Mouse (Mus musculus): ENCODE measurements around the gene Phlda1.

Phlda1 gene

DNA sequence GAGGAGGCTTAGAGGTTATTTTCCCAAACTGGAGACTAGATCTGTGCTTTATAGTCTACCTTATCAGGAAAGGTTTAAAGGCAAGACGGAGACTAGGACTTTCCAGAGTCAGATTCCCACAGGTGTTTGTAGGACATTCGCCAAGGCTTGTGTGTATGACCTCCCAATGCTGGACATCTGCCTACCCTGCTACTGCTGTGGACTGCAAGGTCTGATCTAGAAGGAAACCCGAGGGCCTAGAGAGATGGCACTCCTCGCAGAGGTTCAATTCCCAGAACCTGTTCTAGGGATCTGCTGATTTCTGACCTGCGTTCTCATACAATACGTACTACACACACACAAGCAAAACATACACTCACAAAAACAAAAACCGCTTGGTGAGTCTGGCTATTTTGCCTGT is 680 bp upstream of the Phlda1 start:
- DNase-seq: no peak

DNA sequence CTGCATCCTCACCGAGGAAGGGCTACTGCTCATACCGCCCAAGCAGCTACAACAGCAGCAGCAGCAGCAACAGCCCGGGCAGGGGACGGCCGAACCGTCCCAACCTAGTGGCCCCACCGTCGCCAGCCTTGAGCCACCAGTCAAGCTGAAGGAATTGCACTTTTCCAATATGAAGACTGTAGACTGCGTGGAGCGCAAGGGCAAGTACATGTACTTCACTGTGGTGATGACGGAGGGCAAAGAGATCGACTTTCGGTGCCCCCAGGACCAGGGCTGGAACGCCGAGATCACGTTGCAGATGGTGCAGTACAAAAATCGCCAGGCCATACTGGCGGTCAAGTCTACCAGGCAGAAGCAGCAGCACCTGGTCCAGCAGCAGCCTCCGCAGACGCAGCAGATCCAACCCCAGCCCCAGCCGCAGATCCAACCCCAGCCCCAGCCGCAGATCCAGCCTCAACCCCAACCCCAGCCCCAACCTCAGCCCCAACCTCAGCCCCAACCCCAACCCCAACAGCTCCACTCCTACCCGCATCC is 907 bp downstream of the Phlda1 start:
- no peak for DNase-seq

DNA sequence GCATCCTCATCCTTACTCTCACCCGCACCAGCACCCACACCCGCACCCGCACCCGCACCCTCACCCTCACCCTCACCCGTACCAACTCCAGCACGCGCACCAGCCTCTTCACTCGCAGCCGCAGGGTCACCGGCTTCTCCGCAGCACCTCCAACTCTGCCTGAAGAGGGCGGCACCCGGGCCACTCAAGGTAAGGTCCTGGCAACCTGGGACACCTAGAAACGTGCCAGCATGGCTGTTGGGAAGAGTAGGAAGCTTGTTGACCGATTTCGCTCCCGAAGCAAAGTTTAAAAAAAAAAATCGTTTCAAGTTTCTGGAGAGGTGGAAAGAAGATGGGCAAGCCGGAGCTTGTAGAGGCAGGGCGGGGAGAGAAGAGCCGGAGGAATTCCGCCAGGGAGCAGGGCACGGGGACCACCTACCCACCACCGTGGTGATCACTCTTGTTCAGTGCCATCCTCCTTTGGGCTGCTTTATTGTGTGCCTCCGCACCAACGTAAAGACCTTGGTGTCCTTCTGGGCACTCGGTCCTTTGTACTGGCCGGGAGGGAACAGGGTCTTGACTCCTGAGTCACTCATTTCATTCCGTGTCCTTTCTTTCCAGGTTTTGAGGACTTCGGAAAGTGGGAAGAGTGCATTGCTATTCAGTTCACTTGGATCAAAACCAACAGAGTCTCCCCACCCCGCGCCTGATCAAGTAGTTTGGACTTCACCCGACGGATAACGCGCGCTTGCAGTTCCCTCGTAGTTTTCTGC is 1.6 kb downstream of the Phlda1 start:
- peak; percentile 76 to 85 for DNase-seq

DNA sequence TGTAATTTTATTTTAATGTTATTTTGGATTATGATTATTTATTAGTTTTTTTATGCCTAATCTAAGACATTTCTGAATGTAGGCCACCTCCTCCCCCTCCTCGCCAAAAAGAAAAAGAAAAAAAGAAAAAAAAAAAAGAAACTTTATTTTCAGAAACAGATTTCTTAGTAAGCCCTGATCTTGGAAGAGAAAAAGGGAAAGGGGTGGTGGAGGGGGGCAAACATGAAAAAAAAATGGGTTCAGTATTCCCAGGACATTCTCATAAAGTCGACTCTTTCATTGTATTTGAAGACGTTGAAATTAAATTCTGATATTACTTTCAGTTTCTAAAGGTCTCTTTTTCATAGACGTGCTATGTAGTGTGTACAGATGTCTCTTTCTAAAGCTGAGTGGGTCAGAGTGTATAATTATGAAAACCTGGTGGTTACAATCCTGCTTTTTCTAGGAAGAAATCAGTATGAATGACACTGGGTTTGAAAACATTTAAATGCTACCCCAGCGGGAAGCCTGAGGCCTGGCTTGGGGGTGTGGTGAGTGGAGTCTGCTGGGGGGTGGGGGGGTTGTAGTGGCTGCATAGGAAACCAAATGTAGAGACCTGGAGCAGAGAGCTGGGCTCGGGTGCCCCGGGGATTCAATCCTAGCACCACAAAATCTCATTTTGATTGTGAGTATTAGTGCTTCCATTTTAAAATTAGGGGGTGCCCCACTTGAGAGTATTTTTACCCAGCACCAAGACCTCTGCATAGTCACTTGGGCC is 2.4 kb downstream of the Phlda1 start:
- no peak for DNase-seq

- DNase-seq: no peak
Observed at GRCm38 (mm10) chr10:111509103-111509784, 3.2 kb downstream of the Phlda1 start.

DNA sequence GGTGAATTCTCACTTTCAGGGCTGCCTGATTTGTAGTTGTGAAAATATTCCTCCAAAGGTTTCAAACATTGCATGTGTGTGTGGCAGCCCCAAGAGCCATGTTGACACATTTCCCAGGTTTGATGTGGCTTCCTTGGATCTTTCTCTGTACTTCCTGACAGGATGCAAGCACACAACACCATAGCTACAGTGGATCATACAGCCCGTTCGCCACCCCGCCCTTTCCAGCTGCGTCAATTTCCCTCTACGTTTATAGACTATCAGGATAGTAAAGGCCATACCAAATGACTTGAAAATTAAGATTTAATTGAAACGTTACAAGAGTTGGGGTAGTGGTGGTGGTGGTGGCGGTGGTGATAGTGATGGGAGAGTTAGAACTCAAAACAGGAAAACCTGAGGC is 3.9 kb downstream of the Phlda1 start:
- no peak for DNase-seq

GRCm38 (mm10) chr10:111510798-111511197 is 4.7 kb downstream of the Phlda1 start:
- DNase-seq: no peak

DNA sequence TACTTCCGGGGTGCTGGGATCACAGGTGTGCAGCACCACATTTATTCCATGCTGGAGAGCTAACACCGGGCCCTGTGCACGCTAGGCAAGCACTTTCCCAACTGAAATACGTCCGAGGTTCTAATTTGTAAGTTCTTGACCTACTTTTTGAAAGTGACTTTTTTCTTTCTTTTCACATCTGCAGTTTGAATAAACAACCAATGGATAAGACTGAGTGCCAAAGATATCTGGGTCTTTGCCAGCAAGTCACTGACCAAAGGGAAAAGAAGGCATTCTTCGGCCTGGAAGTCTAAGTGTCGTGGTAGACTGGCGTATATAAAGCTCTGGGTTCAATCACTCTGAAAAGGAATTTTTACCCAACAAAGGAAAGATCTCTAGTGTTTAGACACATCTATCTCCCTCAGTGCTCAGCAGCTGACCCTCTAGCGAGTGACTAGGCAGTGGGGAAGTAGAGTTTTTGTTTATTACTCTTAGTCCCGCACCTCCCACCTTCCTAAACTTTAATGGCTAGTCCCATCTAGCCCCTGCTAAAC is 6.0 kb downstream of the Phlda1 start:
- DNase-seq: no peak

GRCm38 (mm10) chr10:111514282-111514885 is 8.3 kb downstream of the Phlda1 start:
- DNase-seq: no peak

DNA sequence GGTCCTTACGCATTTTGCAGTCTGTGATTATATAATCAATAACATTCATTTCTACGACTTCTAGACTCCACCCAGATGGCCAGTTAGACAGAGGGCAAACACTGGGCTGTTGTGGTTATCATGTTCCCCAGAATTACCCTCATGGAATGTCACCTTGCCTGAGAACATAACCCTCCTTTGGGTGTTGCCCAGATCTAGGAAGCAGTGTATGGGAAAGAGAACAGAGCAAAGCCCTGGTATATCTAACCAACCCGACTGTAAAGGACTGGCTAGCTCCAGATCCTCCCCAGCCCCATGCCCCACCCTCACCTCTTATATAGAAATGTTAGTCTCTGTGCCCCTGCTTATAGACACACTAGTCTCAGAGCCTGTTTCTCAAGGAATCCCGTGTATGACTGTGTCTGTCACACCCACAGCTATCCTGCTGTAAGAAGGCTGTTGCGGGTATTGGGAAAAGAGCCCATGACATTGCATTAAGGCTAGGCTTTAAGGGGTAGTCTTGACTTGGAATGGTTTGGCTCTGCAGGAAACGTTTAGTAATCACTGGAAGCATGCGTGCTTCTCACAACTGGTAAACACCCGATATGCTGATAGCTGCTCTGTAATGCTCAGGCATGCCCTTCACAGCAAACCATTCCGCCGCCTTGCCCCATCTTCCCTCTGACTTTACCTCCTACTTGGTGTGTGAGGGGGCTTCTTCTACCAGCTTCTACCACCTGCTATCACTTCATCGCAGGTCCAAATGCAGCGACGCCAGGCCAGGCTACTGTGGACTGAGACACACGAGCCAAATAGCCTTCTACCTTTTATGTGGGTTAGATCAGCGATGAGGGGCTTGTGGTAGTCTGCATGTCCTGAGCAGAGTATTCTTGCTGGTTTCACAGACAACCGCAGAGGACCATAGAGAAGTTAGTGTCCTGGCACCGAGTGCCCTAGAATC is 9.3 kb downstream of the Phlda1 start:
- no peak for DNase-seq

DNA sequence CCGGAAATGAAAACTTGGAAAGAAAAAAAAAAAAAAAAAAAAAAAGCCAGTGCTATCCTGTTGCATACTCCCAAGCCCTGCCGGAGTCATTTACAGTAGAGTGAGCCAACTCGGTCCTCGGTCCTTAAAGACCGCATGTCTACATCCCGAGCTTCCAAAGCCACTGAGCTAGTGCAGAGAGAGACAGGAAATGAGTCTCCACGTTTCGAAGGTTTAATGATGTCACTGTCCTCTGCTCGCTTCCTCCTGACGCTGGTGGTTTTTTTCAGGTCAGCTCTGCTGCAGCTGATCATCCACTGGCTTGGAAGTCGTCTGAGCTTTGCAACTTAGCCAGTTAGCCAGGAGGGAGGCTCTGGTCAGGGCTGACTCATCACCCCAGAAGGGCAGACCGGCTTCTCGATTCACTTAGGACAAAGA is 10.1 kb downstream of the Phlda1 start:
- DNase-seq: peak in 1 of 2 experiments; percentile 55

- DNase-seq: no peak
Observed at GRCm38 (mm10) chr10:111516804-111517436, 10.8 kb downstream of the Phlda1 start.

- no peak for DNase-seq
Observed at GRCm38 (mm10) chr10:111518350-111518749, 12.3 kb downstream of the Phlda1 start.

DNA sequence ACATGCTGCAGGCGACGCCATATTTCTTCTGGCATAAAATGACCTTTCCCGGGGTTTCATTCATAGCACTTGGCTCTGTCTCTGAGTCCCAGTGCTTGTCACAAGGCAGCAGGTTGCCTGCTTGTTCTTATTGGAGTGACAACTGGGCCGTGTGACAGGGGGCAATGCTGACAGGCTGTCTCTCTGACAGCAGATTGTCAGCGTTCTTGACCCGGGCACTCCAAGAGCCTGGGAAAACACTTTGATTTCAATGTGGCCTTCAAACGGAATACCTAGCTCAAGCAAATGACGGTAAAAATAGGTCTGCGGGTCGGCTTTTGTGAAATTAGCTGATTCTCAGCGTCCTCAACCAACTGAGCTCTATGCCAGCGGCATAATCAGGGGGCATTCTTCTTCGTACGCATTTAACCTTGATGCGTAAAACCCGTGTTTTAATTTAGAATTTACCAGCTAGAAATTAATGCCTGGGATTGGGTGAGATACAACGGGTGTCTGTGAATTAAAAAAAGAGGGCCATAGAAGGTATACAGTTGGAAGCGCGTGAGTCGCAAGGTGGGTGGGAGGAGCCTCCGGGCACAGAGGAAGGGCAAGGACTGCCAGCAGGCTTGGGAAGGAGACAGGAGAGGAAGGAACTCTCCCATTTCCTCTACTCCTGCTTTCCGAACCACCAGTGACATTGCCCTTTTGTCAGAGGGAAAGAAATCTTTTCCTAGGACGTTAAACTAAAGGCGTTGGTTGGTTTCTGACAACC is 13.7 kb downstream of the Phlda1 start:
- DNase-seq: no peak

GRCm38 (mm10) chr10:111520621-111521020 is 14.5 kb downstream of the Phlda1 start:
- DNase-seq: no peak

DNA sequence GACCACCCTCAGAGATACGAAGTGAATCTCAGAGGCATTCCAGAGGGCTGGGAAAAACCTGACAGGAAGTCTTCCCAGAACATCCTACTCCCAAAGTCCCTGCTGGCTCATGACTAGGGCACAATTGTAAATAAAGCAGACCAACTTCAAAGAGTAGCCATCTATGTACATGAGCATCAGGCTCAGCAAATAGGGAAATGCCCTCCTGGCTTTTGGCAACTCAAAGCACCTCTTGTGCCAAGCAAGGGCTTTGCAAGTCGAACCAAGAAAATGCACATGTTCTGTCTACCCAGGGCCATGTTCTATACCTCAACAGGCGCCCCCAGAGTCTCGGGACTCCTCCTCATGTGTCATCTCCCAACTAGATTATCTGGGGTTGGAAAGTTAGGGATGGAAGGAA is 15.6 kb downstream of the Phlda1 start:
- DNase-seq: no peak

DNA sequence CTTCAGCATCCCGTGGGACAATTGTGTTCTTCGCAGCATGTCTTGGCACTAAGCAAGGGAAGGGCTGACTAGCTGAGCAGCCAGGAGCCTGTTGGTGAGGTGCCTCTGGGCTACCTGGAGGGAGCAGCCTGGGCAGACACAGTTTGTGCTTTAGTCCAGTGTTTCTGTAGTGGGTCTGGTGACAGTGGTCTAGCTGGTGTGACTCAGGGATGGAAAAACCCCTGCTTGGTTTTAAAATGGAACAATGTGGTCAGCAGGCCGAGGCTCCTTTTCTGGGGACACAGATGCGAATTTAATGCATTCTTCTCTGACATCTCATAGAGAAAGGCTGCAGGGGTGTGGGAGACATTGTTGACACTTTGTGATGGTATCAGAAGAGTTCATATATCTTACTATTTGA is 16.1 kb downstream of the Phlda1 start:
- DNase-seq: no peak

- DNase-seq: no peak
Observed at GRCm38 (mm10) chr10:111523894-111524293, 17.8 kb downstream of the Phlda1 start.

GRCm38 (mm10) chr10:111527057-111527456 is 21.0 kb downstream of the Phlda1 start:
- DNase-seq: no peak

DNA sequence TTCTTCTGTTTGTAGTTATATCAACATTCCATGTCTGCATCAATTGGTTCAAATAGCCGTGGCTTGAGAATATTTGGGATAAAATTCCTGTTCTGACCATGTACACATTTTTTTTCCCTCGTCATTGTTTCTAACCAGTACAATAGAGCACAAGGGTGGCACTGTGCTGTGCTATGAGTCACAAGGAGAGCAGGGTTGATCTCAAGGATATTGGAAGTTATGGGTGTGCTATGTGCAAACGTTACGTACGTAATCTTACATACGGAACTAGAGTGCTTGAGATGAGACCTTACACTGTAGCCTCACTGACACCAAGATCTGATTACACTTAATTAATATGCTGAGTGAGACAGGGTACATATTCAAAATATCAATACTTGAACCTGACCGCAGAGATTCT is 21.5 kb downstream of the Phlda1 start:
- no peak for DNase-seq
